Mouse (Mus musculus) kidney, adult 8-10 months (tissue): ENCODE data around the gene Dcdc2c.

Experiments used
- DNase-seq, 2 experiments: peaks; one replicate each; pipeline ENCODE4 v3.0.0; 2022

The Dcdc2c gene

GRCm38 (mm10) chr12:28436536-28436935 is 115.7 kb downstream of the Dcdc2c start:
- no peak for DNase-seq

GRCm38 (mm10) chr12:28432729-28433067 is 119.5 kb downstream of the Dcdc2c start:
- no peak for DNase-seq

GRCm38 (mm10) chr12:28431832-28432728 is 120.1 kb downstream of the Dcdc2c start:
- DNase-seq: peak; percentile 20 to 56

DNA sequence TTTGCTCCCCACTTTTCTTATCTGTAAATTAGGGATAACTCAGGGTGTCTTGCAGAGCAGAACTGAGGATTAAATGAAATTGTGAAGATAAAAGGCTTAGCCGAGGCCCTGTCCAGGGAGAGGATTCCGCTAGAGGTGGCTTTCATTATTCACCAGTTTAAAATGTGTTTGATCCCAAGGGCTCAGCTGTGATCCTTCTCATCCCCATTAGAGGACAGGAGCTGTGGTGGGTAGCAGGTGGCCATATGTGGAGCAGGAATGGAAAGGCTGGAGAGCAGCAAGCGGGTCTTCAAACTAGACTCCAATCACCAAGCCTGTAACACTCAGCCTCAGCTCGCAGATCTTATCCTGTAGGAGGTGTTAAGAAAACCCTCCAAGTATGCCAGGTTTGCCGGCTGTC is 122.3 kb downstream of the Dcdc2c start:
- no peak for DNase-seq

- no peak for DNase-seq
Observed at GRCm38 (mm10) chr12:28416957-28417356, 135.2 kb downstream of the Dcdc2c start.

DNA sequence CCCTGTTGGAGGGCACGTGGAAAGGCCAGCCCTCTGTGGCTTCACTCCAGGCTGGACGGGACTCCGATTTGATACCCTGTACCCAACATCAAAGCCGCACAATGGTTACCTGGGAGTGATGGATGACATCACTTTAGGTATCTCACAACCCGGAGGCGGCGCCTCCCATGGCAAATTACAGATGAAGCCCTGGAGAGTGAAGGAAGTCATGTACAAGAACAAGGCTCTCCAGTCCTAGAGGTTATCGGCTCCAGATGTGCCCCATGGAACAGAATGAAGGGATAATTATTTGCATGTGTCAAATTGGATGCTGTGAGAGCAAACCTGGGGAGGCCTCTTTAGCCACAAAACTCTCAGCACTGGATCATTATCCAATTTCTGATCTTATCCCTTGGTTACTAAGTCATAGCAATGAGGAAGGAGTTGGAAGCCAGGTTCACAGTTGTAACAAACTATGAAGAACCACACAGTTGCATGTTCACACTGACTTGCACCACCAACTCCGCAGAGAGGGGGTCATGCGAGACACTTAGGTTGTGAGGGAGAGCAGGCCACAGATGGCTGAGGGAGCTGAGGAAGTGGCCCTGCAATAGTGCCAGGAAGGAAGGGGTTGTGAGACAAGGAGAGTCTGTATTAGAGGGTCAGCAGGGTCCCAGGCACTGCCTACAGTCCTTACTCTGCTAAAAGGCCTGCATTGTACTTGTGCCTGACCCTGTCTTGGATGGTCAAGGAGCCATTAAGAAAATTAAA is 144.4 kb downstream of the Dcdc2c start:
- DNase-seq: no peak

DNA sequence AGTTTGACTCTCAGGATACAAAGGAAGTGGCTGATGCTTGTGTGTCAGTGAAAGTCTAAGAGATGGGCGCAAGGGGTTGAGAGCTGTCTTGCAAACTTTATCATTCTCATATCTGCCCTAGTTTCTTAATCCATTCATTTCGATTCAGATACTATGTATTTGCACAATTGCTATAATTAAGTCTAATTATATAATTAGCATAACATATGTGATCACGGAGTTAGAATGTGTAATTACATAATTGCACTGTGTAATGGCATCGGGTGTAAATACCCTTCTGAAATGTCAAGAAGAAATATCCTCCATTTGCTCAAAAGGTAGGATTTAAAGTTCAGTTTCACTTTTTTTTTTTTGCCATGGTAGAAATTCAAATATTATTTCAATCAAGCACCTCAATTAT is 149.9 kb downstream of the Dcdc2c start:
- DNase-seq: no peak

GRCm38 (mm10) chr12:28401372-28401771 is 150.8 kb downstream of the Dcdc2c start:
- DNase-seq: no peak

GRCm38 (mm10) chr12:28392129-28392528 is 160.1 kb downstream of the Dcdc2c start:
- DNase-seq: no peak
